Mouse (Mus musculus) lung, adult 2 months (tissue): ENCODE measurements around the gene Chtop. TPM values are rescaled to one million over a fixed set of nuclear protein-coding genes. Genes with fewer than 3 reads are reported as not detected.

Source experiments
- DNase-seq: peaks from one replicate; pipeline ENCODE4 v3.0.0; 2022
- H3K4me1 ChIP-seq: fragments of 200-500 bp; 2 replicates; pipeline ENCODE4 v1.6.1; 2011; ENCODE audit warnings: low read length; ENCODE audit not compliant: control insufficient read depth, insufficient read depth
- H3K4me3 ChIP-seq: fragments of 200-500 bp; replicated peaks from 2 replicates; pipeline ENCODE3; 2011; ENCODE audit warnings: low read depth, mild to moderate bottlenecking, control low read depth, low read length; ENCODE audit errors: extremely low read depth
- CTCF ChIP-seq: fragments of 200-500 bp; IDR thresholded peaks from 2 replicates; pipeline ENCODE4 v1.5.1; 2011; ENCODE audit warnings: mild to moderate bottlenecking, low read length, control low read depth; ENCODE audit not compliant: insufficient read depth
- POLR2A ChIP-seq: fragments of 200-500 bp; IDR thresholded peaks from 2 replicates; pipeline ENCODE4 v1.6.1; 2011; ENCODE audit warnings: low read depth, mild to moderate bottlenecking, control low read depth, low read length, borderline replicate concordance; ENCODE audit errors: extremely low read depth
- whole genome bisulfite sequencing: fragments of 180-500 bp; shearing (Covaris S2); methylation state at CpG from one replicate; pipeline ENCODE4 v1.1.7; 2018; 5-methylcytosine and 5-hydroxymethylcytosine counted together
- polyA plus RNA-seq: library from polyadenylated mRNA; depleted of rRNA; stranded (reverse); fragments of >200 nt; gene quantifications from 2 replicates; pipeline ENCODE4 v1.2.3, GENCODE M21; 2012

The Chtop gene
- polyA plus RNA-seq, 1 experiment: 48.4 TPM

DNA sequence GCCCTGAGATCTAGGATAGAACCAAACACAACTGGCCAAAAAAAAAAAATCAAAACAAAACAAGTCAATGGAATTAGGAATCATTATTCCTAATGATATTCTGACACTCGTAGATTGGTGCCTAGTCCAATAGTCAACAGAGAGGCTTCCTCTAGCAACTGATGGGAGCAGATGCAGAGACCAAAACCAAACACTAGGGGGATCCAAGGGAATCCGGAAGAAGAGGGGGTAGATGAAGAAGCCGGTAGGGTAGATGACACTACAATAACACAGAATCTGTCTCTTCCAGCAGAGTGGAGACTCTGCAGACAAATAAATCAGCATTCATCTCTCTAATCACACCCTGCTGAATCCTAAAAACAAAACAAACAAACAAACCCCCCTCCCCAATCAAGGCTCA, 37.1 kb downstream of the Chtop start:
- TF ChIP-seq POLR2A (no peak), CTCF (no peak)
- Histone ChIP-seq H3K4me1 (peaks cover 5% of the 10 kb centered on the region), H3K4me3 (no peak overlapping the region)
- 5% methylated on average over 3 of the region's 3 CpGs for WGBS
- DNase-seq: no peak

DNA sequence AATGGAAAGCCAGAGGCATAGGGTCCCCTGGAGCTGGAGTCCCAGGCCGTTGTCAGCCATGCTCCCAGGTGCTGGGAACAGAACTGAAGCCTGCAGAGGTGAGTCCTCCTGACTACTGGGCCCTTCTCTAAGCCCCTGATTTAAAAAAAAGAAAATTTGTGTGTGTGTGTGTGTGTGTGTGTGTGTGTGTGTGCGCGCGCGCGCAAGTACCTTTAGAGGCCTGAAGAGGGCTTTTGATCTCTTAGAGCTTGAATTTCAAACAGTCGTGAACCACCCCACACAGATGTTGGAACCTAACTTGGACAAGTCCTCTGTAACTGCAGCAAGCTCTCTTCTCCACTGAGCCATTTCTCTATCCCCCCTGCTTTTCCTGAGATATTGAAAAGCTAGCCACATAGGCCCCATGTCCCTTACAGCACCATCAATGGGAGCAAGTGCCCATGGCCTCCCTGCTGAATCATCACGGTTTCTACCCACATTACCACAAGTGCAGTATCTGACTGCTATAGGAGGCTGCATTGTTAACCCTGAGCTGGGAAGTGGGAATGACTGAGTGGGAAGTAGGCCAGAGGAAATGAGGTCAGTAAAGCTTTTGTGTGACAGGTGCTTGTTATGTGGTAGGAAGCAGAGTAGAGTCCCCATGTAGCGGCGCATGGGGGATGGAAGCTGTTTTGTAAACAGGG, 41.5 kb downstream of the Chtop start:
- no peak overlapping the region for H3K4me3 ChIP-seq
- 94% methylated on average over 10 of the region's 10 CpGs for WGBS
- no peak for DNase-seq
- H3K4me1 ChIP-seq: no peaks in the 10 kb centered on the region; the same call in 1 of the 2 replicates
- TF ChIP-seq POLR2A: no peak
- TF ChIP-seq CTCF: no peak

DNA sequence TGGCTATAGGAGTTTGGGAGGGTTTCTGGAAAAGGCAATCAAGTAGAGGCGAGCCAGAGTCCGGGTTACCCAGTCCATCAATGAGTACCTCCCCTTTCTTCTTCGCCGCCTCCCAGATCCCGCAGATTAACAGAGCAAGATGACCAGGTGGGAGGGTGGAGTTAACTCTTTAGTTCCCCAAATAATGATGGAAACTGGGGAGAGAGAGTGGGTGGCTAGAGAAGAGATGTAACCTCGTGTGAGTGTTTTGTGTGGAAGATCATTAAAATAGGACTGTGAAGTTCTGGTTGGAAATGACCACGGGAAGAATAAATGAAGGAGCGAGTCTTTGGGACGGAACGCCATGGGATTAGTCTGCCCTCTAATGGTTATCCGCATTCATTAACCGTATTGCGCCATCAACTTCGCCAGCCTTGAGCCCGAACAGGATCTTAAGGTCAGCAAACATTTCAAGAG, 43.0 kb downstream of the Chtop start:
- TF ChIP-seq POLR2A (no peak), CTCF (peak; percentile 79)
- peak overlapping the region; percentile 77 for H3K4me3 ChIP-seq
- peak; percentile 58 for DNase-seq
- no peaks in the 10 kb centered on the region for H3K4me1 ChIP-seq
- WGBS: 1% methylated on average over 15 of the region's 15 CpGs

DNA sequence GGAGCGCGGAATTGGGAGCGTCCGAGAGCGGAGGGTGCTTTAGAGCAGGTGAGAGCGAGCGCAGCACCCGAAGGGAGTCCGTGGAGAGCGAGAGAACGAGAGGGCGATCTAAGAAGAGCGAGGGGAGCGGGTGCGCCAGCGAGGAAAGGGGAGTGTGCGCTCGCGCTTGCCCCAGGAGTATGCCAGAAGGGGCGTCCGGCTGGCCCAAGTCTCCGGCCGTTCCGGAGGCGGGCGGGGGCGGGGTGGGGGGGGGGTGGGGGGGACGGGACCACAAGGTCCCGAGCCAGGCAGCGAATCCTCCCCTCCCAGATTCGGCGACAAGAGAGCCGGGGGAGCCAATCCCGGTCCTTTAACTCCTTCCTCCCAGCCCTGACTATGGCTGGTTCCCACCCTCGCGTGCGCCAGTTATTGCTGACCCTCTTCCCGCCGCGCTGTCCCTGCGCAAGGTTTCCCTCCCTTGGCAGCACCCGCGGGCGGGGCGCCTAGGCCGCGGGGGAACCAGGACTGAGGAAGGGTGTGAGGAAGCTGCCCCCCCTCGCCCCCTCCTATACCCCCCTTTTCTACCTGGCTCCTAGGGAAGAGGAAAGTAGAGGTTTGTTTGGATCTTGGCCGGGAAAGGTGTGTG, 43.5 kb downstream of the Chtop start, which contains the start of gene Npr1:
TSS of gene Npr1 (minus strand) at position 181 of the 625 bp plus-strand sequence.
- DNase-seq: peak; percentile 67
- Histone ChIP-seq H3K4me3 (peak within 1 kb of the TSS; percentile 96), H3K4me1 (no peaks in the 10 kb centered on the region)
- TF ChIP-seq CTCF (no peak), POLR2A (peak; percentile 82; the same call in 1 of the 2 replicates)
- under 1% methylated on average over 32 of the region's 49 CpGs for WGBS

DNA sequence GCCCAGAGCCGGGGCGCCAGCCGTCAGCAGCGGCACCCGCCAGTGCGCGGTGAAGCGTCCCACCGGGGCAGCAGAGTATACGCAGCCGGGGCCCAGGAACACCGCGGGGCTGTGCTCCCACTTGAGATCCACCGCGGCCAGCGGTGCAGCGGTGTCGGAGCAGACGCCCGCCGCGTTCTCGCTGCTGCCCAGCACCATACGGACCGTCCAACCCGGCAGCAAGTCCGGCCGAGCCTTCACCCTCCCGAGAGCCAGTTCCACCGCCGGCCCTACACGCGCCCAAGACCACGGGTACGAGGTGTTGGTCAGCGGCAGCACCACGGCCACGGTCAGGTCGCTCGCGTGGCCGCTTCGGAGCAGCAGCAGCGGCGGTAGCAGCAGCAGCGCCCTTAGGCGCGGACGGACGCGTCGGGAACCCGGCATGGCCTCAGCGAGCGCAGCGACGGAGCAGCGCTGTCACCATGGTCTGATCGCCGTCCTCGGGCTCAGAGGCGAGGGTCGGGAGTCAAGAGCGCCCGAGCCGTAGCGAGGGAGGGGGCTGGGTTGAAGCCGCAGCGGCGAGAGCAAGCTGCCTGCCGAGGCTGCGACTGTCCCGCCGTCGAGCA, 44.1 kb downstream of the Chtop start:
- H3K4me3 ChIP-seq: peak overlapping the region; percentile 96
- TF ChIP-seq POLR2A (no peak), CTCF (no peak)
- peak; percentile 72 for DNase-seq
- WGBS: 1% methylated on average over 75 of the region's 75 CpGs
- H3K4me1 ChIP-seq: no peaks in the 10 kb centered on the region; the same call in 1 of the 2 replicates

DNA sequence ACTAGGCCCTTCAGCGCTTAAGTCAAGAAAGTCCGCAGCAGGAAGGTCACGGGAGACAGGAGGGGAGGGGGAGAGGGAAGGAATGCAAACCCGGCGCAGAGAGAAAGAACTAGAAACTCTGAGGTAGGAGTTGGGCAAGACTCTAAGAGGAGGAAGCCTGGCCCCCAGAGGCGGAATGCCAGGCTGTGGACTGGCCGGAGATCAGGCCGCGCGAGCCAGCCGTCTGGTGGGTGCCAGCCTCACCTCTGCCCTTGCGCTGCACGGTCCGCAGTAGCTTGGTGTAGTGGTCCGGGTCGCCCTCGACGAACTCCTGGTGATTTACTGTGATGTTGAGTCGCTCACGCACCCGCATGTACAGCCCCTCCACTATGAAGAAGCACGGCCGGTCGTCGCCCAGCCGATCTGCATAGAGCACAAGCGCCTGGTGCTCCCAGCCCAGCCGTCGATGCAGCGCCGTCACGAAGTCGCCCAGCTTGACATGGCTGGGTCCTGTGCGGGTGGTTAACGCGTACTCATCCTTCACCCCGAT, 44.7 kb downstream of the Chtop start:
- Histone ChIP-seq H3K4me3 (peak overlapping the region; percentile 96), H3K4me1 (no peaks in the 10 kb centered on the region; the same call in 1 of the 2 replicates)
- WGBS: 10% methylated on average over 37 of the region's 37 CpGs
- DNase-seq: peak; percentile 75
- TF ChIP-seq CTCF (no peak), POLR2A (peak; percentile 68; the same call in 1 of the 2 replicates)

DNA sequence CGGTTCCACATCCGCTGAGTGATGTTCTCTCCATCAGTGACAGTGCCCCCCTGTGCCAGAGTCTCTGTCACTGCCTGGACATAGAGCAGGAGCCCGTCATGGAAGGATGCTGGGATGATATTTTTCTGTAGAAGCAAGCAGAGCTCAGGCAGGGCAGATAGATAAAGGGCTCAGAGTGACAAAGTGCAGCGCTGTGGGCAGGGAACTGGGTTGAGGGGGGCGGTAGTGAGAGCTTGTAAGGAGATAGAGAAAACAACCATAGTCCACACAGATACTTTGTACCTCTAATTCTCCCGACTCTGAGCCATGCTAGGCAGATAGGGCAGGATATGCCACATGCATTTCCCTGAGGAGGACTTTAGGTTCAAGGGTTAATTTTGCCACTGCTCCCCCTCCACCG, 46.7 kb downstream of the Chtop start:
- no peak for TF ChIP-seq POLR2A
- TF ChIP-seq CTCF: no peak
- H3K4me1 ChIP-seq: no peaks in the 10 kb centered on the region; the same call in 1 of the 2 replicates
- DNase-seq: no peak
- H3K4me3 ChIP-seq: peak overlapping the region; percentile 13
- WGBS: 42% methylated on average over 7 of the region's 7 CpGs

DNA sequence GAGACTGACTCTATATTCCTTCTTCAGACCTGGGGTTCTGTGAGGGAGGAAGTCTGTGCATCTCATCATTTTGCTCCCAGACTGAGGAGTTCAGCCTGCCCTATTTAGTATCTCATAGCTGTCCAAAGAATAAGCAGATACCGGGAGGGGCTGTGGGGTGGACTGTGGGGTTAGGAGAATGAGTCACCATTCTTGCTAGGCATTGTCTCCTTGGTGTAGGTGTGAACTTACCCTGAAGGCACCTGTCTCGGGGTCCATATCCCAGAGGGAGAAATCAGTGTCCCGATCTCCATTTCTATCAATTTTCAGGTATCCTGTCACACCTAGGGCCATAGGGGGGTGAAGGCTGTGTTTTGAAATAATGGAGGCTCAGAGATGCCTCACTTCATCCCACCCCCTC, 47.4 kb downstream of the Chtop start:
- WGBS: 70% methylated on average over 3 of the region's 3 CpGs
- DNase-seq: no peak
- H3K4me3 ChIP-seq: no peak overlapping the region
- TF ChIP-seq POLR2A: no peak
- TF ChIP-seq CTCF: no peak
- no peaks in the 10 kb centered on the region; the same call in 1 of the 2 replicates for H3K4me1 ChIP-seq

DNA sequence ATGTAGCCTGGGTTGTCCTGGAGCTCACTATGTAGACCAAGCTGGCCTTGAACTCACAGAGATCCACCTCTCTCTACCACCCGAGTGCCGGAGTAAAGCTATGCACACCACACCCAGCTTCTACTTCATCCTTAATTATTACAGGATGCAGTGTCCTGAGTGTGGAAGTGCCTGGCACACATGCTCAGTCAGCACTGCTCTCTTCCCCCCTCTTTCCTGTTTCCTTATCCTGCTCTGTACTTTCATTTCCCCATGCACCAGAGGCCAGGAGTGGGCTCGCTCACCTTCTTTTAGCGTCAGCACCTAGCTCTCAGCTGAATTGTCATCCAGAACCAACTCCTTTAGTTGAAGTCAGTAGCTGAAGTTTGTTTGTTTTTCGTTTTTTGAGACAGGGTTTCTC, 49.0 kb downstream of the Chtop start:
- 48% methylated on average over 5 of the region's 5 CpGs for WGBS
- Histone ChIP-seq H3K4me3 (no peak overlapping the region), H3K4me1 (no peaks in the 10 kb centered on the region; the same call in 1 of the 2 replicates)
- TF ChIP-seq CTCF: no peak
- no peak for DNase-seq
